Mouse (Mus musculus) intestine, embryonic 16.5 days (tissue): ENCODE measurements around the gene Megf11. TPM values are rescaled to one million over a fixed set of nuclear protein-coding genes. Genes with fewer than 3 reads are reported as not detected.
"Not testable (repeated sequence)": the region's sequence is repeated elsewhere in the genome, so short reads cannot be mapped to it uniquely, and the experiment has no call there.

ENCODE experiments used
- ATAC-seq: fragments of 200-750 bp; cut with Nextera tagmentation; 2 replicates; pipeline ENCODE4 v1.8.0; 2017; ENCODE audit warnings: moderate TSS enrichment, moderate library complexity
- H3K27ac ChIP-seq: fragments of 300-500 bp; sonication (generic); 2 replicates; pipeline ENCODE4 v1.5.1; 2014; ENCODE audit warnings: mild to moderate bottlenecking, low read length
- H3K27me3 ChIP-seq: fragments of 300-500 bp; sonication (generic); replicated peaks from 2 replicates; pipeline ENCODE4 v1.6.1; 2014; ENCODE audit warnings: low read length, control low read depth, mixed read lengths; ENCODE audit not compliant: control insufficient read depth, insufficient read depth
- H3K36me3 ChIP-seq: fragments of 300-500 bp; sonication (generic); 2 replicates; pipeline ENCODE4 v1.6.1; 2014; ENCODE audit warnings: low read length, control low read depth; ENCODE audit not compliant: control insufficient read depth, insufficient read depth
- H3K4me1 ChIP-seq: fragments of 300-500 bp; sonication (generic); 2 replicates; pipeline ENCODE4 v1.6.1; 2014; ENCODE audit warnings: low read length, control low read depth, mixed read lengths; ENCODE audit not compliant: control insufficient read depth, insufficient read depth
- H3K4me2 ChIP-seq: fragments of 300-500 bp; sonication (generic); 2 replicates; pipeline ENCODE4 v1.6.1; 2014; ENCODE audit warnings: low read depth, low read length, control low read depth
- H3K4me3 ChIP-seq: fragments of 300-500 bp; sonication (generic); 2 replicates; pipeline ENCODE4 v1.5.1; 2014; ENCODE audit warnings: mild to moderate bottlenecking, low read length
- H3K9ac ChIP-seq: fragments of 300-500 bp; sonication (generic); 2 replicates; pipeline ENCODE4 v1.6.1; 2014; ENCODE audit warnings: low read depth, low read length
- H3K9me3 ChIP-seq: fragments of 300-500 bp; sonication (generic); 2 replicates; pipeline ENCODE4 v1.6.1; 2016; ENCODE audit warnings: low read length, control low read depth; ENCODE audit not compliant: control insufficient read depth
- WGBS: fragments of 180-500 bp; shearing (Covaris S2); extraction: QIAGEN DNeasy Blood & Tissue Kit; methylation state at CpG from one replicate; pipeline ENCODE4 v1.1.7; 2014; 5-methylcytosine and 5-hydroxymethylcytosine counted together
- polyA plus RNA-seq: library from polyadenylated mRNA; unstranded; fragments of >200 nt; fragmentation: Nextera tagmentation; extraction: Ambion mirVana; gene quantifications from 2 replicates; pipeline ENCODE4 v1.2.1, GENCODE M21; 2015

Megf11 gene
- polyA plus RNA-seq, 1 experiment from 2014 or later: 0.76 TPM

- no peak overlapping the region for H3K4me3 ChIP-seq
- H3K9ac ChIP-seq: no peak overlapping the region
- no peak for ATAC-seq
- no peaks in the 10 kb centered on the region for H3K36me3 ChIP-seq
- no peaks in the 10 kb centered on the region for H3K4me1 ChIP-seq
- H3K27me3 ChIP-seq: no peaks in the 10 kb centered on the region
- H3K27ac ChIP-seq: no peak overlapping the region
- no peaks in the 10 kb centered on the region for H3K9me3 ChIP-seq
- WGBS: 34% methylated on average over 2 of the region's 2 CpGs
- no peak overlapping the region for H3K4me2 ChIP-seq
These were observed 86.7 kb downstream of the Megf11 start for GRCm38 (mm10) chr9:64472165-64472564.

GRCm38 (mm10) chr9:64472743-64473142, 87.3 kb downstream of the Megf11 start:
- Histone ChIP-seq H3K4me1 (no peaks in the 10 kb centered on the region), H3K36me3 (no peaks in the 10 kb centered on the region), H3K27me3 (no peaks in the 10 kb centered on the region), H3K4me3 (no peak overlapping the region), H3K27ac (no peak overlapping the region), H3K9ac (no peak overlapping the region), H3K9me3 (no peaks in the 10 kb centered on the region), H3K4me2 (no peak overlapping the region)
- no peak for ATAC-seq
- WGBS: 46% methylated on average over 6 of the region's 6 CpGs

- Histone ChIP-seq H3K36me3 (no peaks in the 10 kb centered on the region), H3K9me3 (no peaks in the 10 kb centered on the region), H3K27me3 (no peaks in the 10 kb centered on the region), H3K4me1 (no peaks in the 10 kb centered on the region), H3K27ac (no peak overlapping the region), H3K4me3 (no peak overlapping the region), H3K4me2 (no peak overlapping the region), H3K9ac (no peak overlapping the region)
- WGBS: 37% methylated on average over 2 of the region's 2 CpGs
- ATAC-seq: no peak
These were observed 87.7 kb downstream of the Megf11 start for GRCm38 (mm10) chr9:64473170-64473569.

- H3K36me3 ChIP-seq: no peaks in the 10 kb centered on the region
- no peak overlapping the region for H3K4me3 ChIP-seq
- H3K4me1 ChIP-seq: no peaks in the 10 kb centered on the region
- no peak overlapping the region for H3K27ac ChIP-seq
- no peaks in the 10 kb centered on the region for H3K27me3 ChIP-seq
- WGBS: 48% methylated on average over 4 of the region's 4 CpGs
- H3K9me3 ChIP-seq: no peaks in the 10 kb centered on the region
- no peak overlapping the region for H3K9ac ChIP-seq
- ATAC-seq: no peak
- no peak overlapping the region for H3K4me2 ChIP-seq
These were observed 88.3 kb downstream of the Megf11 start for GRCm38 (mm10) chr9:64473695-64474094.

GRCm38 (mm10) chr9:64474142-64474541, 88.7 kb downstream of the Megf11 start:
- no peaks in the 10 kb centered on the region for H3K4me1 ChIP-seq
- H3K9me3 ChIP-seq: no peaks in the 10 kb centered on the region
- no peak for ATAC-seq
- H3K4me3 ChIP-seq: no peak overlapping the region
- WGBS: 50% methylated on average over 4 of the region's 4 CpGs
- H3K36me3 ChIP-seq: no peaks in the 10 kb centered on the region
- no peak overlapping the region for H3K27ac ChIP-seq
- no peak overlapping the region for H3K4me2 ChIP-seq
- H3K9ac ChIP-seq: no peak overlapping the region
- H3K27me3 ChIP-seq: no peaks in the 10 kb centered on the region

- H3K27ac ChIP-seq: no peak overlapping the region
- no peaks in the 10 kb centered on the region for H3K36me3 ChIP-seq
- no peak overlapping the region for H3K4me3 ChIP-seq
- H3K4me2 ChIP-seq: no peak overlapping the region
- H3K9me3 ChIP-seq: no peaks in the 10 kb centered on the region
- no peaks in the 10 kb centered on the region for H3K4me1 ChIP-seq
- no peak overlapping the region for H3K9ac ChIP-seq
- WGBS: 32% methylated on average over 2 of the region's 2 CpGs
- ATAC-seq: no peak
- no peaks in the 10 kb centered on the region for H3K27me3 ChIP-seq
These were observed 90.5 kb downstream of the Megf11 start for GRCm38 (mm10) chr9:64475942-64476341.

- H3K27me3 ChIP-seq: not testable (repeated sequence)
These were observed 92.0 kb downstream of the Megf11 start for GRCm38 (mm10) chr9:64477397-64477796.

GRCm38 (mm10) chr9:64482126-64482525, 96.7 kb downstream of the Megf11 start:
- H3K27me3 ChIP-seq: no peaks in the 10 kb centered on the region
- H3K4me3 ChIP-seq: no peak overlapping the region
- H3K27ac ChIP-seq: no peak overlapping the region
- H3K9me3 ChIP-seq: no peaks in the 10 kb centered on the region
- H3K4me1 ChIP-seq: no peaks in the 10 kb centered on the region
- H3K4me2 ChIP-seq: no peak overlapping the region
- ATAC-seq: no peak
- WGBS: 85% methylated on average over 5 of the region's 5 CpGs
- H3K36me3 ChIP-seq: no peaks in the 10 kb centered on the region
- H3K9ac ChIP-seq: no peak overlapping the region

More at GRCm38 (mm10) chr9:64477397-64477796, 92.0 kb downstream of the Megf11 start:
- not testable (repeated sequence) for ATAC-seq, H3K4me3 ChIP-seq, H3K4me1 ChIP-seq, H3K27ac ChIP-seq, H3K9me3 ChIP-seq, H3K9ac ChIP-seq, H3K4me2 ChIP-seq, H3K36me3 ChIP-seq
- 82% methylated on average over 7 of the region's 7 CpGs for WGBS

GRCm38 (mm10) chr9:64487377-64487776, 102.0 kb downstream of the Megf11 start:
- Histone ChIP-seq H3K4me1 (no peaks in the 10 kb centered on the region), H3K9me3 (no peaks in the 10 kb centered on the region), H3K4me3 (no peak overlapping the region), H3K4me2 (no peak overlapping the region), H3K27me3 (no peaks in the 10 kb centered on the region), H3K9ac (no peak overlapping the region), H3K27ac (no peak overlapping the region), H3K36me3 (no peaks in the 10 kb centered on the region)
- WGBS: 67% methylated on average over 4 of the region's 4 CpGs
- no peak for ATAC-seq

- H3K4me2 ChIP-seq: no peak overlapping the region
- no peaks in the 10 kb centered on the region for H3K4me1 ChIP-seq
- no peak overlapping the region for H3K27ac ChIP-seq
- H3K9me3 ChIP-seq: no peaks in the 10 kb centered on the region
- no peak overlapping the region for H3K4me3 ChIP-seq
- no peak overlapping the region for H3K9ac ChIP-seq
- H3K27me3 ChIP-seq: no peaks in the 10 kb centered on the region
- no peak for ATAC-seq
- 86% methylated on average over 6 of the region's 6 CpGs for WGBS
- no peaks in the 10 kb centered on the region for H3K36me3 ChIP-seq
These were observed 109.2 kb downstream of the Megf11 start for GRCm38 (mm10) chr9:64494647-64495046.
